Mouse (Mus musculus) testis, adult 2 months (tissue): ENCODE measurements around the gene Bglap.

Experiments used
- CTCF ChIP-seq: fragments of 200-500 bp; IDR thresholded peaks from 2 replicates; pipeline ENCODE4 v1.5.1; 2012; ENCODE audit warnings: low read depth, mild to moderate bottlenecking, inconsistent platforms, low read length, moderate library complexity; ENCODE audit not compliant: control insufficient read depth, insufficient read depth, insufficient replicate concordance
- POLR2A ChIP-seq: fragments of 200-500 bp; IDR thresholded peaks from 2 replicates; pipeline ENCODE4 v1.6.1; 2012; ENCODE audit warnings: low read depth, mild to moderate bottlenecking, inconsistent platforms, low read length, moderate library complexity; ENCODE audit not compliant: control insufficient read depth

- no peak for TF ChIP-seq CTCF
- TF ChIP-seq POLR2A: no peak
These were observed 18.4 kb downstream of the Bglap start for GRCm38 (mm10) chr3:88365705-88366361.
